Mouse (Mus musculus) erythroblast, embryonic 14.5 days (primary cell): ENCODE results near the gene Ppp4r1. TPM values are rescaled to one million over a fixed set of nuclear protein-coding genes. Genes with fewer than 3 reads are reported as not detected.

Source experiments
- H3K27me3 ChIP-seq: 2 replicates; pipeline ENCODE4 v1.6.1; 2012; ENCODE audit warnings: inconsistent platforms; ENCODE audit not compliant: control insufficient read depth
- H3K36me3 ChIP-seq: 2 replicates; pipeline ENCODE4 v1.6.1; 2012; ENCODE audit warnings: mild to moderate bottlenecking, inconsistent platforms; ENCODE audit not compliant: control insufficient read depth
- H3K4me1 ChIP-seq: 2 replicates; pipeline ENCODE4 v1.6.1; 2012; ENCODE audit warnings: inconsistent platforms; ENCODE audit not compliant: control insufficient read depth
- H3K4me3 ChIP-seq: replicated peaks from 2 replicates; pipeline ENCODE3; 2012; ENCODE audit warnings: moderate library complexity, mild to moderate bottlenecking, inconsistent platforms
- H3K9me3 ChIP-seq: 2 replicates; pipeline ENCODE4 v1.6.1; 2012; ENCODE audit warnings: low read length, inconsistent platforms, mixed read lengths; ENCODE audit not compliant: control insufficient read depth
- GATA1 ChIP-seq: IDR thresholded peaks from 2 replicates; pipeline ENCODE4 v1.6.1; 2012; ENCODE audit warnings: low read length, inconsistent platforms, mixed read lengths
- TAL1 ChIP-seq: IDR thresholded peaks from 3 replicates; pipeline ENCODE4 v1.6.1; 2012; ENCODE audit warnings: low read length, inconsistent platforms, mixed read lengths
- polyA plus RNA-seq: library from polyadenylated mRNA; stranded (reverse); fragments of >175 nt; gene quantifications from 2 replicates; pipeline ENCODE4 v1.2.3, GENCODE M21; 2012

Ppp4r1 gene
- polyA plus RNA-seq, 1 experiment: 0.14 TPM

DNA sequence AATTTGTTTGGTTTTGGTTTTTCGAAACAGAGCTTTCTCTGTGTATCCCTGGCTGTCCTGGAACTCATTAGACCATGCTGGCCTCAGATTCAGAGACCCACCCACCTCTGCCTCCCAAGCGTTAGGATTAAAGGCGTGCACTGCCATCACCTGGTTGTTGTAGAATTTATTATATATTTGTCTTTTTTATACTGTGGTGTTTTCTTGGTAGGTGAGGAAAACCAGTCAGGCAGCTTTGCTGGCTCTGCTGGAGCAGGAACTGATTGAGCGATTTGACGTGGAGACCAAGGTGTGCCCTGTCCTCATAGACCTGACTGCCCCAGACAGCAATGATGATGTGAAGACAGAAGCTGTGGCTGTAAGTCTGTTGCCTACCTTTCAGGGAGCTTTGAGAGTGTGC is 28.7 kb downstream of the Ppp4r1 start:
- H3K4me3 ChIP-seq: no peak overlapping the region
- H3K9me3 ChIP-seq: no peaks in the 10 kb centered on the region
- no peaks in the 10 kb centered on the region for H3K27me3 ChIP-seq
- no peaks in the 10 kb centered on the region for H3K4me1 ChIP-seq
- TF ChIP-seq GATA1: no peak
- TF ChIP-seq TAL1: no peak
- peaks cover 49% of the 10 kb centered on the region for H3K36me3 ChIP-seq

DNA sequence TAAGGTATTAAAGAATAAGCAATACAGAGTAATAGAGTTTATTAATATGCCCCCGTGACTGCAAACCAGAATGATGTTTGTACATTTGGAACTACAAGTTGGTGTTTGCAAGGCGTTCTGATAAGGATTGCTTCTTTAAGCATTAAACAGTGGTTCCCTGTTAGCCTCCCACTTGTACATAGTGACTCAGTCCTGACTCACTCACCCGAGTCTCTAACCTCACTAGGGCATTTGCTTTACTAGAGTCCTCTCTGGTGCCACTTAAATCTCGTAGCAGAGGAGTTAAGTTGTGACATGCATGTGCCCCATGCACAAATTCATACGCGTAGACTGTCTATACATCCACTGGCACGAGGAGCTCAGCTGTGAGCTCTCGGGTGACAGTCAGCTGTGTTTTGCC is 31.4 kb downstream of the Ppp4r1 start:
- H3K4me1 ChIP-seq: no peaks in the 10 kb centered on the region
- TF ChIP-seq TAL1: no peak
- no peak for TF ChIP-seq GATA1
- H3K9me3 ChIP-seq: no peaks in the 10 kb centered on the region
- H3K36me3 ChIP-seq: peaks cover 69% of the 10 kb centered on the region
- no peaks in the 10 kb centered on the region for H3K27me3 ChIP-seq
- no peak overlapping the region for H3K4me3 ChIP-seq

DNA sequence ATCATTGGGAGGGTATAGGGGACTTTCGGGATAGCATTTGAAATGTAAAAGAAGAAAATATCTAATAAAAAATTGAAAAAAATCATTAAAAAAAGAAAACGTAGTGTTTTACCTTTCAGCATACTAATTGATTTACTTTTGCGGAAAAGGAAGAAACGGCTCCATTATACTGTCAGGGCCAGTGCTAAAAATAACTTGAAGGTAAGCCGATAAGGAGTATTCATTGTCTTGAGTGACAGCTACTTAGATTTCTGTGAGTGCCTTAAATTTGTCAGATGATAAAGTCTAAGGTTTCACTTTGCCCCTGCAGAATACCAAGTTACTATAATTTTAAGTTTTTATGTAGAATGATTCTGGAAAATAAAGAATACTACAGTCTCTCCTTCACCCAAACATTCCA is 37.8 kb downstream of the Ppp4r1 start:
- Histone ChIP-seq H3K36me3 (peaks cover 61% of the 10 kb centered on the region), H3K27me3 (no peaks in the 10 kb centered on the region), H3K9me3 (no peaks in the 10 kb centered on the region), H3K4me3 (no peak overlapping the region), H3K4me1 (no peaks in the 10 kb centered on the region)
- no peak for TF ChIP-seq GATA1
- TF ChIP-seq TAL1: no peak

DNA sequence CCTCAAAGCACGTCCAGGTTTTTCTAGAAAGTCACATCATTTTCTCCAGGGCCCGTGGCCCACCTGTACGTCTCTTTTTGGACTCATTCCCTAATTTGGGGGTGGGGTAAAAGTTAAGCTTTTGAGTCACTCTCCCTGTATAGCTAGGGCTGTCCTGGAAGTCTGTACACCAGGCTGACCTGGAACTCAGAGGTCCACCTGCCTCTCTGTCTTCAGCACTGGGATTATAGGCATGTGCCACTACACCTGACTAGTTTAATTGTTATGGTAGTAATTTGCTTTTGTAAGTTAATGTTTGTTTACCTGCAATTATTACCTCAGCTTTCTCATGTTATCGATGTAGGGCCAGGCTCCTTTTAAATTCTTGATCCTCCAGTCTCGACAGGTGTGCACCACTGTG is 40.0 kb downstream of the Ppp4r1 start:
- no peaks in the 10 kb centered on the region for H3K27me3 ChIP-seq
- H3K4me1 ChIP-seq: peaks cover 3% of the 10 kb centered on the region
- TF ChIP-seq TAL1 (no peak), GATA1 (no peak)
- H3K4me3 ChIP-seq: no peak overlapping the region
- H3K9me3 ChIP-seq: no peaks in the 10 kb centered on the region
- peaks cover 52% of the 10 kb centered on the region for H3K36me3 ChIP-seq

DNA sequence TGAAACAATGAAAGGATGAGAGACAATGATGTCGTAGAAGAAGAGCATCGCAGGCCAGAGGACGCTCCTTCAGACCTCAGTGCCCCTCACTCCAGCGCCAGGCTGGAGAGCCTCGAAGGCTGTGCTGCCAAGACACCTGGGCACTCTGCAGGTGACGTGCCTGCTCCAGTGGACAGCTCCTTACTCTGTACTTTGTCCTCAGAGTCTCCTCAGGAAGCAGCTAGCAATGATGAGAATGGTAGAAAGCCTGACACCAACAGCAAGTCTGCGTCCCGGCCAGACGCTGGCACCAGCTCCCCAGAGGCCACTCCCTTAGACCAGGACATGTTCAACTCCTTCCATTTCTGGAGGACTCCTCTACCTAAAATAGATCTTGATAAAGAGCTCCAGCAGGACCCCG is 41.9 kb downstream of the Ppp4r1 start:
- no peaks in the 10 kb centered on the region for H3K27me3 ChIP-seq
- peaks cover 3% of the 10 kb centered on the region for H3K4me1 ChIP-seq
- peaks cover 53% of the 10 kb centered on the region for H3K36me3 ChIP-seq
- H3K4me3 ChIP-seq: no peak overlapping the region
- H3K9me3 ChIP-seq: no peaks in the 10 kb centered on the region
- TF ChIP-seq GATA1 (no peak), TAL1 (no peak)

DNA sequence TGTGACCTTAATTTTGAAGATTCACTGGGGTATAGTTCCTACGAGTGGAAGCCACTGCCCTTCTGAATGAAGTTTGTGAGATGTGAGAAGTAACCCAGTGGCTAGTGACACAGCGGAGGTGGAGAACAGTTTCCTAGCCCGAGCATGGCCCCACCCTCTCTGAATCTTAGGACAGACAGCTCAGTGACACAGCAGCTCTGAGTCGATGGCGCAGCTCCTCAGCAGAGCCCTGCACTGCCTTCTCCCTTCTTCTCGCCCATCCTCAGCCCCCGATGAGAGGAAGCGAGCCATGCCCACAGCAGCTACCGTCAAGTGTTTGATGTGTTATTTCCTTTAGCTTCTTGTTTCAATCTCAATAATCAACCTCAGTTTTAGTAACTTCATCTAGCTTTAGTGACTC is 43.9 kb downstream of the Ppp4r1 start:
- no peak for TF ChIP-seq TAL1
- TF ChIP-seq GATA1: no peak
- Histone ChIP-seq H3K4me3 (no peak overlapping the region), H3K36me3 (peaks cover 64% of the 10 kb centered on the region), H3K27me3 (no peaks in the 10 kb centered on the region), H3K4me1 (peaks cover 3% of the 10 kb centered on the region), H3K9me3 (no peaks in the 10 kb centered on the region)

DNA sequence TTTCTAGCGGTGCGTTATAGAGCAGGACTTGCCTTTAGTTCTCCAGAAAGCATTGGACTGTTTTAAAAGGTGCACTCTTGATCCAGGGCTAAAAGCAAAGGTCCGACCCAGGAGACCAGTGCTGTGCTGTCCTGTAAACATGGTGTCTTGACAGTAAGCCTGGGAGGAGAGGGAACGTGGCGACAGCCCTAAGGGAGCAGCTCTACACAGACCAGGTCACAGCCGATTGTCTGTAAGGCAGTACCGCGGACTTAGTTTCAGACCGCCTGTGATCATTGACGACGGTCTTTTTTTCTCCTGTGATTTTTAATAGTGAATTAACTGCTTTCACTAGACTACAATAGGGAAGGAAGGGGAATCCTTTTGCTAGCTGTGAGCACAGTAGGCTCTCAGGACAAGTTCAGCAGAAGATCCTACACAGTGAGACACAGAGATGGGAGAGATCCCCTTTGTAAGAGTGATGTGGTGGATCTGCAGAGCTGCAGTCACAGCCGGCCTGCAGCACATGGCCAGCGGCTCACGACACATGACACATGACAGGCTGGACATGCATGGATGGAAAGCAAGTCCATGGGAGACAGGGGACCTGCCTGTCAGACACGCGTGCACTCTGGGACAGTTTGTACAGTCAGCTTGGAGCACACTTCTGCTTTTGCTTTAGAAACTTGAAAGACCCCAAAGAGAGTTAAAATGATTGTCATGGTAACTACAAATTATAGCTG is 44.9 kb downstream of the Ppp4r1 start:
- Histone ChIP-seq H3K36me3 (peaks cover 67% of the 10 kb centered on the region), H3K4me1 (peaks cover 3% of the 10 kb centered on the region), H3K27me3 (no peaks in the 10 kb centered on the region), H3K9me3 (no peaks in the 10 kb centered on the region), H3K4me3 (no peak overlapping the region)
- TF ChIP-seq TAL1 (no peak), GATA1 (no peak)

DNA sequence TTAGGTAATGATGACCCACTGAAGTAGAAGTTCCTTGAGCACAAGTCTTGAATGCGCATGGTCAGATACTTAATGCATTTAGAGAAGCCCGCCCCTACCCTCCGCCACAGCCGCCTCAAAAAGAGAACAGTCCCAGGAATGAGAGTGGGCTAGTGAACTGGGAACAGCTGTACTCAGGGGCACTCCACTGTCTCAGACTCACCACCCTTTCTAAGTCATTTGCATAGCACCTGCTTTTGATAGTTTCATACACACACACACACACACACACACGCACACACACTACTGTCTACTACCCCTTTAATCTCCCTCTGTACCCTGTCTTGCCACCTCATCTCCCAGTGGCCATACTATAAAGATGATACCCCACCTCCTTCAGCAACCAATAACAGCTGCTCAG is 45.5 kb downstream of the Ppp4r1 start:
- Histone ChIP-seq H3K36me3 (peaks cover 70% of the 10 kb centered on the region), H3K27me3 (no peaks in the 10 kb centered on the region), H3K9me3 (no peaks in the 10 kb centered on the region), H3K4me3 (no peak overlapping the region), H3K4me1 (peaks cover 3% of the 10 kb centered on the region)
- TF ChIP-seq TAL1: no peak
- TF ChIP-seq GATA1: no peak

DNA sequence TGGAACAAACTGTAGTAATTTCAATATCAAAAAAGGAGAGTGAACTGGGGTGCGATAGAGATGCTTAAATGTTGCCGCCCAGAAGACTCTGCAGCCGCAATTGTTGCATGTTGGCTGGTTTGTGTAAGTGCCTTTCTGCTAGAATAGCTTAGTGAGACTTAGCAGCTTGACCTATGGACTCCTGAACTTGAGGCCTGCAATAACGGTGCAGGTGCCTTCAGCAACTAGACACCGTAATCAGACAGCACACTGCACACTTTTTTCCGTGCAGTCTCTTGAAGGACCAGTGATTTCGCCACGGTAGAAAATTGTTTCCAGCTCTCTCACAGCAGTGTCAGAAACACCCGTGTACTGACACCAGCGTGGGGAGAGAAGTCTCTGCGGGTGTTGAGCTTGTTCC is 46.6 kb downstream of the Ppp4r1 start:
- H3K4me1 ChIP-seq: peaks cover 3% of the 10 kb centered on the region
- no peak overlapping the region for H3K4me3 ChIP-seq
- TF ChIP-seq TAL1 (no peak), GATA1 (no peak)
- H3K36me3 ChIP-seq: peaks cover 78% of the 10 kb centered on the region
- H3K9me3 ChIP-seq: no peaks in the 10 kb centered on the region
- no peaks in the 10 kb centered on the region for H3K27me3 ChIP-seq

DNA sequence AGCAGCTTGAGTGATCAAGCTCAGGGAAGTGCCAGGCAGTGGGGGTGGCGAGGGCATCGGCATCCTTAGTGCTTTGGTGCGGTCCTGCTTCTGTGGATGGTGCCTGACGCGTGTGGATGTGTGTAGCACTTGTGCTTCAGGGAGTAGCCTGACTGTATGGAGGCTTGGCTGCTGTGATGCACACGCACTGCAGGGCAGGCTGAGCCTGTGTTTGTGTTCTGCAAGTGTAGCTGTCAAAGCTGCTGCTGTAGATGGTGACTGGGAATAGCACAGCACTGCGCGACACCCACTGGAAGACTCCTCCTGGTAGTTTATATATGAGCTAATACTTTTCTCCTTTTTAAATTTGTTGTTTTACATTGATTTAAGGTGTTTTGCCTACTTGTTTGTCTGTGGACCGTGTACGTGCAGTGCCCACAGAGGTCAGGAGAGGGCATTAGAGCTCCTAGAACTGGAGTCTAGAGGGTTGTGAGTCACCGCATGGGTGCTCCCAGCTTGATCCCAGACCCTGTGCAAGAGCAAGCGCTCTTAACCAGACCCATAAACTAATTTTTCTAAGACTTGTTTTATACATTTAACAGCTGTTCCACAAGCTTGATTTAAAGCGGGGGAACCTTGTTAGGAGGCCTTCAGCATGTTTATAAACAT is 48.0 kb downstream of the Ppp4r1 start:
- Histone ChIP-seq H3K27me3 (no peaks in the 10 kb centered on the region), H3K36me3 (peaks cover 75% of the 10 kb centered on the region), H3K9me3 (no peaks in the 10 kb centered on the region), H3K4me3 (no peak overlapping the region), H3K4me1 (peaks cover 3% of the 10 kb centered on the region)
- TF ChIP-seq TAL1 (no peak), GATA1 (no peak)
